Mouse (Mus musculus) cerebellum, adult 9-10 months (tissue): ENCODE measurements at regions not wholly inside any gene's neighbourhood (a gene's known extent, or its start where the extent isn't known, plus 50 kb on each side); places are given as distances from the start of the nearest gene placed in this dataset.
"Not testable (repeated sequence)": the region's sequence is repeated elsewhere in the genome, so short reads cannot be mapped to it uniquely, and the experiment has no call there.

Experiments
- DNase-seq: peaks from one replicate; pipeline ENCODE4 v3.0.0; 2022

- no peak for DNase-seq
These were observed 1003.2 kb upstream of the 4930412O13Rik start for GRCm38 (mm10) chr2:8877855-8878254.

DNA sequence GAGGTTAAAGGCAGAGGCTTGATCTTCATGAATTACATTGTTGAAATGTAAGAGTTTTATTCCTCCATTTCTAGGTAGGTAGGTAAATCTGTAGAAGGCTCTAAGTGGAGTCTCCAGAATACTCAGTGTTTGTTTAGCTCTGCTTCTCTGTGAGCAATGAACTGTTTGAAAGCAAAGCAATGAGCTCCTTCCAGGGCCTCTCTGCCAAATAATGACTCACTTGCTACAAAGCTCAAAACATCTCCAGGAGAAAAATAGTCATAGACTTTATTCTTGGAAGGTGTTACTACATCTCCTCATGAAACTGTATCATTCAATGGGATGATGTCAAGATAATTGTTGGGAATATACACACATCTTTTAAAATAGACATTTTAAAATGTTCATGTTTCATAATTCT is 968.6 kb upstream of the 4930412O13Rik start:
- no peak for DNase-seq

GRCm38 (mm10) chr2:8924856-8925255 is 956.2 kb upstream of the 4930412O13Rik start:
- DNase-seq = no peak

DNA sequence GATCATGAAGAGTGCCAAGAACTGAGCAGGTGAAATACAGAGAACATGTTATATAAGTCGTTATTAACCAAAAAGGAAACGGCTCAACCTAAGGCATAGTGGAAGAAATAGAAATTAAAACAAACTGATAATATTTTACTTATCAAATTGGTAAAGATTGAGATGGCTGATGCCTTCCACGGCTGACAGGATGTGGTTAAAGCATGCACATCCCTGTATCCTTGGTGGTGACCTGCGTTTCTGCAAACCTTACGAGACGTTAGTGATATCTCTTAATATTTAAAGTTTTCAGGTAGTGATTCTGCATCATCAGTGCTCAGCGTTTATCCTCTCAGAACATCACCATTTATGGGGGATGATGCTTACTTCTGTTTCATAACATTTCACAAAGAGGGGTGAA is 939.5 kb upstream of the 4930412O13Rik start:
- no peak for DNase-seq

GRCm38 (mm10) chr2:8958938-8959337 is 922.1 kb upstream of the 4930412O13Rik start:
- no peak for DNase-seq

- DNase-seq = no peak
These were observed 915.9 kb upstream of the 4930412O13Rik start for GRCm38 (mm10) chr2:8964952-8965668.

DNA sequence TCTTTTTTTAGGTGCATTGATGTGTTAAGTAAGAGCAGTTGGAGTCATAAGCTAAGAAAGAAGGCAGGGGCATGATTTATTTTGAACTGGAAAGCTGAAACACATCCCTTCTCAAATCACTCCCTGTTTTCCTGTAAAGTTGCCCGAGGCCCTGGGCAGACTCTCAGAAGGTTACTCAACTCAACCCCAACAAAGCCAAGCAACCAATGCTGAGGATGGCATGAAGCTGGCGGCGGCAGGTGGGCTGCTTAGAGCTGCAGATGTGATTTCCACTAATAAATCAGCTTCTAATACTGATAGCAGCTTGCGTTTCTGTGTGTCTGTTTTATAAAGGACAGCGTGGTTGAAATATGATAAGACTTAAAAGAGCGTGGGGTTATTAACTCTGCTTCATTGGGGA is 905.4 kb upstream of the 4930412O13Rik start:
- DNase-seq = no peak

DNA sequence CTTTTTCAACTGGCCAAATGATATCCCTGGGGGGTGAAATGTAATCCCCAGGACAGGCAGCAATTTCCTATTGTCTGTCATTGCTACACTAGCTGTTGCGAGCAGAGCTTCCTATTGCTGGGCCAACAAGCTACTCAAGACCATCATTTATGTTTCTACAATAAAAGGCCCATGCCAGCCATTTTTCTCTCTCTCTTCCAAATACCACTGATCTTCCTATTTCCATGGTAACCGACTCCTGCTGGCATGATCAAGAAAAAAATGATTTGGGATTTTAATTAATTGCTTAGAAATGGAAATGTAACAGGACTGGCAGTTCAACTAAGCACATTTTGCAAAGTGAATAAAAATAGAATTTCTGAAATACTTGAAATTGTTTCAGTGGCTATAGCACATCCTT is 868.7 kb upstream of the 4930412O13Rik start:
- DNase-seq = no peak

DNA sequence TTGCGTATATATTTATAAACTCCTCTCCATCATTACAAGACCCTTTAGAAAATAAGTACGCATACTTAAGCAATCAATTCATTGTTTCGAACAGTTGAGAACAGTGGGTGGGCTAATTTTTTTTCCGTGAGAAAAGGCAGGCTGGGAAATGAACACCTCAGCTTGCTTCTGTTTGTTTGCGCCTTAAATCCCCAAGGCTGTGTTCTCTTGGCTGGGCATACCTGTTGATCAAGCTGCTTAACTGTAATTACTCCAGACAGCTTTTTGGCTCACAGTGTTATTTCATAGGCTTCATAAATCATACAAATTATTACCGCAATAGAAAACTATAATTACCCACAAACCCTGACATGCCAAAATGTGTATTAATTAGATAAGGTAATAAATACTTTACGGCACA is 848.0 kb upstream of the 4930412O13Rik start:
- no peak for DNase-seq

DNA sequence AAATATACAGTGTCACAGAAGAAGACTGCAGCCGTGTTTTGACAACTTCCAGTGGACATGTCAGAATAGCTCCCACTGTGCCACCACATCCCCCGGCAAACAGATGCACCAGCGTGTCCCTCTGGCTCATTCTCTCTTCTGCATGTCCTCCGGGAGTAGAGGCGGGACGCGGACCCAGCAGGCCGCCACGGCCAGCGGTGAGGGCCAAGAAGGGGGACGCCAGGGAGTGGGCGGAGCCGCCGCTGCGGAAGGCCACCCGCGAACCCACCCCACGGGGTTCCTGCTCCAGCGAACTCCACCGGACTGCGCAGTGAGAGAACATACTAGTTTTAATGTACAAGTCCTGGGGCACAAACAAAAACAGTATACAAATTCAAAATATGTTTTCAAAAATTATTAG is 838.7 kb upstream of the 4930412O13Rik start:
- DNase-seq = not testable (repeated sequence)

DNA sequence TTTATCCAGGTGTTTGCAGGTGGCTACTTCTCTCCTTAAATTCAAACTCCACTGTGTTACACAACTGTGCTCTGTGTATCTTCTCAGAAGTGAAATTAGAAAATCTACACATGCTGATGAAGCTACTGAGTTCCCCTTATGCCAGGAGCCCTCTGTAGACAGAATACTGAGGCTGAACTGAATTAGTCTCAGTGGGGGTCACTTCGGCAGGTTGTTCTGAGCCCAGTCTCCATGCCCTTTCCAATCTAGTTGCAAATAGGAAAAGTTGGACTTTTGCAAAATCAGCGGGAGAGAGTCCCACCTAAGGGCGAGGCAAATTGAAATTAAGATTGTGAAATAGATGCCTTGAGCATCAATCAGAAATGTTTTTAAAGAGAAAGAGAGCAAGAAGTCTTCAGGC is 833.1 kb upstream of the 4930412O13Rik start:
- DNase-seq = peak; percentile 12

GRCm38 (mm10) chr2:9073851-9074250 is 807.2 kb upstream of the 4930412O13Rik start:
- no peak for DNase-seq

GRCm38 (mm10) chr2:9078158-9078557 is 802.9 kb upstream of the 4930412O13Rik start:
- no peak for DNase-seq

GRCm38 (mm10) chr2:9081746-9082145 is 799.3 kb upstream of the 4930412O13Rik start:
- no peak for DNase-seq

- DNase-seq = no peak
These were observed 785.7 kb upstream of the 4930412O13Rik start for GRCm38 (mm10) chr2:9095317-9095716.

DNA sequence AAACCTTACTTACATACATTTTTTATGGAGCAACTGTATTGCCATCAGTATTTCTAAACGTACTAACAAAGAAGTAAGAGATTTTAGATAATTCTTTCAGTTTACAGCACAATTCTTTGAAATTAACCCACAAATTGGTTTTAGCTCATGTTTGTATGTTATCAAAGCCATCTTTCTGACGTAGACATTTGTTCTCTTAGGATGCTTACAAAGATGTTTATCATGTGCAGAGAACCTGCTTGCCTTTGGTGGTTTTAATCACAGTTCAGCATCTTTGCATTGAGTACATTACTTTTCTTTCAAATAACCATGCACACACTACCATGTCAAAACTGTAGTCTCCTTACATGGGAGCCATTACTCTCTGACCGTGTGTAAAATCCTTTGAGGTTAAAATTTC is 764.4 kb upstream of the 4930412O13Rik start:
- no peak for DNase-seq

DNA sequence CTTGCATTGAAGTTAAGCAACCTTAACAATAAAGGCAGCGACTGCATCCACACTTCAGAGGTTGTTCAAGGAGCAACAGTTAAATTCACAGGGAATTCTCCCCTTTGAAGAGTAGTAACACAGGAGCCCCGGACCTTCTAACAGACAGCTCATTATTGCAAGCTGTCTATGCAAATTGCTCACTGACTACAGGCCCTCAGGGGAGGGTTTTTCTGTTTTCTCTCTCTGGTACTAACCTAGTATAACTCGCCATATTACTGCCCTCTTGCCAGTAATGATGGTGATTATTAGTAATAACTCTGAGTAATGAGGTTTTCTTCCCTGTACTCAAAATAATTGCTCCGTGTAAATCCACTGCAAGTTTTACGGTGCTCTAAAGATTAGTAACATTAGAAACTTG is 763.5 kb upstream of the 4930412O13Rik start:
- DNase-seq = no peak

GRCm38 (mm10) chr2:9136963-9137362 is 744.1 kb upstream of the 4930412O13Rik start:
- no peak for DNase-seq

DNA sequence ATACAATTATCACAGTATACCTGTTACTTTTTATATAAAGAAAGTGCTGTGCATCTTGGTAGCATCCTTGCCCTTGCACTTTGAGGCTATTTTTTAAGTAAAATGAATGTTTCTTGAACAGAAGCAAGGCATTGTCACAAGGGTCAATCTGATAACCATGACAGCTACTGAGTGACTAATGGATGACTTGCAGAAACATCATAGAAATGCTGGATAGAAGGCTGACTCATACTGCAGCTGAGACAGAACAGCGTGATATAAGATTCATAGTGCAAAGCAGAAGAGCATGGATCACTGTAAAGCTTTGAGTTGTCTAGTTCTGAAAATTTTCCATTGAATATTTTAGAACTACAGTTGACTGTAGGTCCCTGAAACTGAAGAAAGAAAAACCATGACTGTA is 739.6 kb upstream of the 4930412O13Rik start:
- DNase-seq = no peak

DNA sequence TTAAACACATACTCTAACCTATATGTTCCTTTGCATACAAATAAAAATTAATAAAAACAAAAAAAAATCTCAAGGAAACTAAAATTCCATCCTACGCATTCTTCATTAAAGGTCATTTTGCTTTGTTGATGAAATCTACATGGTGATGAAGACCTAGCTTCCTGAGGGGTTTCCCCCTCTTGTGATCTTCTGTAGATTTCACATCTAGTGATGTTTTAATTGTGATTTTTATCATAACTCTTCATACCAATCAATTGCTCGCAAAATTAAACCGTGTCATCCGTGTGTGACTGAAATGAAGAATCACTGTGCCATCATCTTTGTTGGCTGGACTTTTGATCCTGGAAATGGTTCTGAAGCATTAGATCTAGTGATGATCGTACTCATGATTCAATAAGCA is 725.4 kb upstream of the 4930412O13Rik start:
- DNase-seq = no peak

DNA sequence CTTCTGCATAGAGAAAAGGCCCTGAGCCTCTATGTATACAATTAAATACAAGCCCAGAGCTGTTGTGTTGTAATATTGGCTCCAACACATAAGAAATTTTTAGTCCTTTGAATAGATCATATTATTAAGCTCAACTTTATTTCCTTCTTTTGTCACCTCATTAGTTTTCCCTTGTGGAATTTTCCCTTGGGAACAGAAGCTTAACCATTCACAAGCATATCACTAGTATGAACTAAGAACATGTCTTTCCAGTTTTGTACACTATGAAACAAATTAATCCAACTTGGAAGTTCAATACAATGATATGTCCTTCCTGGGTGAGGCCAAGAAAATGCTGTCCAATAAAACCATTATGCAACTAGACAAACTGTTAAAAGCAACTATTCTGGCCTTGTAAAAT is 720.9 kb upstream of the 4930412O13Rik start:
- DNase-seq = no peak

- DNase-seq = no peak
These were observed 717.1 kb upstream of the 4930412O13Rik start for GRCm38 (mm10) chr2:9163819-9164560.

DNA sequence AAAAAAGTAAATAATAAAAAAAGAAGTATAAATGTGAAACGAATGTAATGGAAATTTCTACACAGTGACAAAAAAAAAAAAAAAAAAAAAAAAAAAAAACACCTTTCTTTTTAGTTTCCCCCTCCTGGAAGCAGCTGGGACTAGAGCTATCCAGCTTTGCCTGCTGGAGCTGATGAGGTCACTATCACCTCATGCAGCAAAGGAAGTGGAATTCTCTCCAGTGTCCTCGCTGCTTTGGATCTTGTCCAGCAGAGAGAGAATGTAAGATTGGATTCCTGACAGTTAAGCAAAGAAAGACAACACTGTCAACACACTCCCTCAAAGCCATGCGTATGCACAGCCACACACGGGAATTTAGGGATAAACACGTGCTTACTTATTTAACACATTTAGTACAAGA is 698.9 kb upstream of the 4930412O13Rik start:
- DNase-seq = no peak

DNA sequence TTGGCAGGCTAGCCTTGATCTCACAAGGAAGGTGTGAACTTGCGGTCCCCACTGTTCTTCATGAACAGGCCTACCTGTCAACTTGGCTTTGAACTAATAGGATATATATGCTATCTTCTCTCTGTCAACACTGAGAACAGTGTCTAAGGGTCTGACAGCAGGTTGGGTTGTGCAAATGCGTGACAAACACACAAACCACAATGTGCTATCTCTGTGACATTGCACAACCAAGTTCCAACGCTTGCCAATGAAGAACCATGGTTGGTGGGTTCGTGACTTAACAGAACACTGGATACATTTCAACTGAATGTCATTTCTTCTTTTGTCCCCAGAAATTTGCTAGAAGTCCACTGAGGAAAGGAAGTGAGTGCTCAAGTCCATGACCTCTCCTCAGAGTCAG is 696.8 kb upstream of the 4930412O13Rik start:
- DNase-seq = no peak
